Mouse (Mus musculus) T-helper 17 cell (primary cell): ENCODE results near the gene Tmem247.

Experiments used
- in situ Hi-C, 2 experiments: fragments of 300-600 bp; cut with MboI, MseI; formaldehyde crosslinking; loops; 1 replicate in 1 of 2; 2 replicates in 1 of 2; pipeline ENCODE4 v1.15.1; 2025; ENCODE audit warnings: high pct_unique_total_duplicates in 2 of 2

Tmem247 gene

GRCm38 (mm10) chr17:86917048-86917447, at the start of gene Tmem247:
Tmem247 (plus strand) TSS chr17:86917348.
- in situ Hi-C loops: loop anchor here (5.0 kb wide), 5 partner anchors 75 to 335 kb away; no protein-coding TSS in a partner anchor

GRCm38 (mm10) chr17:86870586-86870985, 46.6 kb upstream of the Tmem247 start:
- in situ Hi-C loops: no loop called here

- in situ Hi-C loops: no loop called here
These were observed 44.5 kb upstream of the Tmem247 start for GRCm38 (mm10) chr17:86872643-86873042.

GRCm38 (mm10) chr17:86876940-86877339, 40.2 kb upstream of the Tmem247 start:
- in situ Hi-C loops: no loop called here

GRCm38 (mm10) chr17:86877747-86878146, 39.4 kb upstream of the Tmem247 start:
- in situ Hi-C loops: no loop called here

GRCm38 (mm10) chr17:86880056-86880455, 37.1 kb upstream of the Tmem247 start:
- in situ Hi-C loops: no loop called here

- in situ Hi-C loops: no loop called here
These were observed 36.6 kb upstream of the Tmem247 start for GRCm38 (mm10) chr17:86880461-86881044.

GRCm38 (mm10) chr17:86895191-86895590, 22.0 kb upstream of the Tmem247 start:
- in situ Hi-C loops: no loop called here

GRCm38 (mm10) chr17:86897486-86898165, 19.5 kb upstream of the Tmem247 start:
- in situ Hi-C loops: no loop called here

- in situ Hi-C loops: no loop called here
These were observed 17.3 kb upstream of the Tmem247 start for GRCm38 (mm10) chr17:86899821-86900220.

- in situ Hi-C loops: no loop called here
These were observed 16.6 kb upstream of the Tmem247 start for GRCm38 (mm10) chr17:86900564-86900963.

GRCm38 (mm10) chr17:86902399-86903067, 14.6 kb upstream of the Tmem247 start:
- in situ Hi-C loops: no loop called here

- in situ Hi-C loops: no loop called here
These were observed 13.6 kb upstream of the Tmem247 start for GRCm38 (mm10) chr17:86903596-86903995.

- in situ Hi-C loops: no loop called here
These were observed 12.9 kb upstream of the Tmem247 start for GRCm38 (mm10) chr17:86904206-86904605.

GRCm38 (mm10) chr17:86905297-86906135, 11.6 kb upstream of the Tmem247 start:
- in situ Hi-C loops: loop anchor here (5.0 kb wide), 3 partner anchors 368 to 423 kb away; no protein-coding TSS in a partner anchor

GRCm38 (mm10) chr17:86906136-86906461, 11.0 kb upstream of the Tmem247 start:
- in situ Hi-C loops: loop anchor here (5.0 kb wide), 3 partner anchors 369 to 424 kb away; no protein-coding TSS in a partner anchor

- in situ Hi-C loops: loop anchor here (5.0 kb wide), 3 partner anchors 369 to 424 kb away; no protein-coding TSS in a partner anchor
These were observed 10.5 kb upstream of the Tmem247 start for GRCm38 (mm10) chr17:86906601-86907000.

- in situ Hi-C loops: loop anchor here (5.0 kb wide), 3 partner anchors 370 to 425 kb away; no protein-coding TSS in a partner anchor
These were observed 10.1 kb upstream of the Tmem247 start for GRCm38 (mm10) chr17:86907092-86907491.

- in situ Hi-C loops: loop anchor here (5.0 kb wide), 3 partner anchors 371 to 426 kb away; no protein-coding TSS in a partner anchor
These were observed 8.8 kb upstream of the Tmem247 start for GRCm38 (mm10) chr17:86908316-86908715.

- in situ Hi-C loops: loop anchor here (5.0 kb wide), 3 partner anchors 373 to 428 kb away; no protein-coding TSS in a partner anchor
These were observed 7.2 kb upstream of the Tmem247 start for GRCm38 (mm10) chr17:86909733-86910495.

- in situ Hi-C loops: no loop called here
These were observed 5.9 kb upstream of the Tmem247 start for GRCm38 (mm10) chr17:86911261-86911660.
